Mouse (Mus musculus) cerebellum, adult 8-10 months (tissue): ENCODE measurements at regions not wholly inside any gene's neighbourhood (a gene's known extent, or its start where the extent isn't known, plus 50 kb on each side); places are given as distances from the start of the nearest gene placed in this dataset.

Experiments used
- DNase-seq: peaks from one replicate; pipeline ENCODE4 v3.0.0; 2022

DNA sequence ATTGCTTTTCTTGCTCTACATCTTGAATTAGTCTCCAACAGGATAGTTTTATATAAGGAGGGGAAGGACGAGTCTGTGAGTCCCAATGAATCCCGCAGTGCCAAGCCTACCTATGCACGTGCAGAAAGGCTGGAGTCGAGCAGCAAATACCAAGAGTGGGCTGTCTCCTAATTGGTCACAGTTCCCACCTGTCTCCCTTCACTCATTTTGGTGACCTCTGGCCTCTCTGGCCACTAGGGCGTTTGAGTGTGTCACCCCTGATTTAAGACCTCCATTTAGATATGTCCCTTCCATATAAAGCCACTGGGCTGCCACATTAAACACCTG lies 234.1 kb downstream of the Zfp36l1 start:
- DNase-seq = no peak

- no peak for DNase-seq
These were observed 234.7 kb downstream of the Zfp36l1 start for GRCm38 (mm10) chr12:79878163-79878562.

- no peak for DNase-seq
These were observed 238.5 kb downstream of the Zfp36l1 start for GRCm38 (mm10) chr12:79874333-79874732.

GRCm38 (mm10) chr12:79865179-79865552 lies 247.6 kb downstream of the Zfp36l1 start:
- DNase-seq = no peak

GRCm38 (mm10) chr12:79864346-79865178 lies 248.3 kb downstream of the Zfp36l1 start:
- DNase-seq = no peak
